Mouse (Mus musculus) CH12.LX (cell line): ENCODE data around the gene Bckdk.

ENCODE experiments used
- CTCF ChIP-seq, 2 experiments: IDR thresholded peaks in 1 of 2; conservative IDR thresholded peaks in 1 of 2; 2 replicates each; pipeline ENCODE4 v1.5.1; 2011 to 2012; ENCODE audit warnings: low read depth in 2 of 2, low read length in 2 of 2, improper control_type of control experiment in 1 of 2, inconsistent platforms in 1 of 2, mild to moderate bottlenecking in 1 of 2, moderate library complexity in 1 of 2
- E2F4 ChIP-seq: IDR thresholded peaks from 2 replicates; pipeline ENCODE4 v1.6.1; 2011; ENCODE audit warnings: low read depth, low read length, improper control_type of control experiment; ENCODE audit not compliant: insufficient replicate concordance
- ELF1 ChIP-seq: IDR thresholded peaks from 2 replicates; pipeline ENCODE4 v1.6.1; 2014; ENCODE audit warnings: low read depth, mild to moderate bottlenecking, inconsistent platforms, low read length, improper control_type of control experiment
- EP300 ChIP-seq: IDR thresholded peaks from 2 replicates; pipeline ENCODE4 v1.6.1; 2011; ENCODE audit warnings: low read length, improper control_type of control experiment
- PAX5 ChIP-seq: IDR thresholded peaks from 2 replicates; pipeline ENCODE4 v1.6.1; 2012; ENCODE audit warnings: low read length, inconsistent platforms, mixed read lengths
- USF1 ChIP-seq: IDR thresholded peaks from 2 replicates; pipeline ENCODE4 v1.6.1; 2014; ENCODE audit warnings: low read depth, mild to moderate bottlenecking, inconsistent platforms, low read length, improper control_type of control experiment

DNA sequence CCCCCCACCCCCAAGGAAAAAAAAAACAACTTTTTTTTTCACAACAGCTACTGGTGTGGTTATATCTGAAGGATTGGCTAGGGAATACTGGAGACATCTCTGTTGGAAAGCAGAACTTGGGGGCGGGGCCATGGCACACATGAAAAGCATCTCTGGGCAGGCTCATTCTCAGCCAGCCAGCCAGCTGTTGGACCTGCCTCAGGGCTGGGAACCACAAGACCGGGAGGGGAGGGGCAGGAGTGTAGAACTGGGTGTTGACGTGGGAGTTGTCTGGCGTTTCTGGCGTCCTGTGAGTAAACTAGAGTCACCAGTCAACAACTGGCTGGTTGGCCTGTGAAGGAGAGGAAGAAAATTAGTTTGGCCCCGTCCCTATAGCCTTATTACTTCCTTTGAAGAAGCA lies 17.9 kb upstream of the Bckdk start:
- TF ChIP-seq ELF1 (no peak), PAX5 (no peak), CTCF (conservative IDR thresholded peaks at IDR 0.05 in 1 of 2, IDR thresholded peaks at IDR 0.05 in 1 of 2; ENCODE audit: low read depth in 2 of 2, low read length in 2 of 2) (no peak), EP300 (no peak), USF1 (no peak), E2F4 (no peak)
